8 mouse cellular contexts compared by ENCODE assay signal in the genomic region with DNA sequence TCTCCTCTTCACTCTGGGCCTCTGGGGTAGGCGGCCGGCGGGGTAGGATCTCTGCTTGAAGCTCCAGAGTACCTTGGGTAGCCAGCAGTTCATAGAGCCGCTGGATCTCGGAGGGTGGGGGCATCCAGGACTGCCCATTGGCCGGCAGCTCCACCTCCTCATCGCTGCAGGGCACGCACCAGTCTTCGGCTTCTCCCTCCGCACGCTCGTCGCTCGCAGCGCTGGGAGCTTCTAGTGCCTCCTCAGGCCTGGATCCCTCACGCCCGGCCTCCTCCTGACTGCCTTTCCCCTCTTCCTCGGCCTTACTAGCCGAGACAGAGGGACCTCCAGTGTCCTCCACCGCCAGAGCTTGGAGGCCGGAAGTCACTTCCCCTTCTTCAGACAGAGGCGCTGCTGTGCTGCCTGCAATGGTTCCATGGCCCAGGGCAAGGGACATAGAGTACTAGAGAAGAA. TPM values are rescaled to one million over a fixed set of nuclear protein-coding genes. Genes with fewer than 3 reads are reported as not detected.
DNase-seq lines count a peak whose midpoint lies in the region; ATAC-seq and TF ChIP-seq lines count a peak whose summit lies in the region.

No protein-coding gene starts in this region.

- no peaks in the 10 kb centered on the region for H3K27me3 ChIP-seq in heart, embryonic 11.5 days (ENCODE audit: control insufficient read depth, insufficient read depth, low read length)
- H3K27me3 ChIP-seq in G1E (ENCODE audit: insufficient read depth, low read length): no peaks in the 10 kb centered on the region
- H3K27me3 ChIP-seq in hindbrain, embryonic 15.5 days: no peaks in the 10 kb centered on the region
- H3K27me3 ChIP-seq in small intestine, adult 2 months (ENCODE audit: control insufficient read depth, insufficient read depth, low read length): no peaks in the 10 kb centered on the region

- DNase-seq in heart, postnatal 36 days: no peak
- DNase-seq in G1E (ENCODE audit: low spot score): peak; percentile 61
- DNase-seq in embryo, embryonic 11 days: no peak

- peaks cover 32% of the 10 kb centered on the region for H3K4me1 ChIP-seq in heart, embryonic 11.5 days (ENCODE audit: control insufficient read depth, insufficient read depth, low read length)
- H3K4me1 ChIP-seq in G1E (ENCODE audit: insufficient read depth, low read depth, low read length): peaks cover 91% of the 10 kb centered on the region
- H3K4me1 ChIP-seq in cortical plate, adult 2 months (ENCODE audit: control insufficient read depth, insufficient read depth, low read length): no peaks in the 10 kb centered on the region; the same call in 1 of the 2 replicates
- peaks cover 64% of the 10 kb centered on the region for H3K4me1 ChIP-seq in hindbrain, embryonic 15.5 days (replicated peaks)
- peaks cover 30% of the 10 kb centered on the region for H3K4me1 ChIP-seq in small intestine, adult 2 months (ENCODE audit: control insufficient read depth, insufficient read depth, insufficient read length, low read length)

- no peaks in the 10 kb centered on the region for H3K9me3 ChIP-seq in heart, embryonic 11.5 days (replicated peaks; ENCODE audit: control insufficient read depth, low read length)
- no peaks in the 10 kb centered on the region for H3K9me3 ChIP-seq in G1E (replicated peaks)
- no peaks in the 10 kb centered on the region for H3K9me3 ChIP-seq in hindbrain, embryonic 15.5 days

- H3K36me3 ChIP-seq in heart, embryonic 11.5 days (ENCODE audit: control insufficient read depth, insufficient read depth, low read length): peaks cover 6% of the 10 kb centered on the region
- H3K36me3 ChIP-seq in G1E (replicated peaks) (peaks cover 75% of the 10 kb centered on the region), macrophage (ENCODE audit: inconsistent target) (no peaks in the 10 kb centered on the region)
- H3K36me3 ChIP-seq in hindbrain, embryonic 15.5 days: peaks cover 27% of the 10 kb centered on the region
- peaks cover 5% of the 10 kb centered on the region for H3K36me3 ChIP-seq in small intestine, adult 2 months (ENCODE audit: control insufficient read depth, insufficient read depth, low read length)

- peak overlapping the region; percentile 66 for H3K4me3 ChIP-seq in heart, embryonic 11.5 days (ENCODE audit: low read depth, low read length)
- peak overlapping the region; percentile 78 for H3K4me3 ChIP-seq in G1E (ENCODE audit: low read depth, low read length)
- H3K4me3 ChIP-seq in cortical plate, adult 2 months (ENCODE audit: insufficient read depth, low read length): peak overlapping the region; percentile 54
- peak overlapping the region; percentile 66 for H3K4me3 ChIP-seq in hindbrain, embryonic 15.5 days
- peak overlapping the region; percentile 88 for H3K4me3 ChIP-seq in macrophage (ENCODE audit: inconsistent target)
- H3K4me3 ChIP-seq in small intestine, adult 2 months (ENCODE audit: low read depth, low read length): peak overlapping the region; percentile 68

- peak overlapping the region; percentile 97 for H3K27ac ChIP-seq in heart, embryonic 11.5 days (ENCODE audit: low read depth, low read length)
- H3K27ac ChIP-seq in cortical plate, adult 2 months (ENCODE audit: insufficient read depth, low read length): peak overlapping the region; percentile 86
- H3K27ac ChIP-seq in hindbrain, embryonic 15.5 days (replicated peaks): peak overlapping the region; percentile 95
- H3K27ac ChIP-seq in macrophage: peak overlapping the region; percentile 93
- peak overlapping the region; percentile 90 for H3K27ac ChIP-seq in small intestine, adult 2 months (ENCODE audit: insufficient read depth, low read depth, low read length)

- TF ChIP-seq POLR2A in cortical plate, adult 2 months (IDR thresholded peaks at IDR 0.05; ENCODE audit: extremely low read depth, insufficient read depth, low read length): peak; percentile 43; the same call in 1 of the 2 replicates
- no peak; the same call in 1 of the 2 replicates for TF ChIP-seq POLR2A in small intestine, adult 2 months (IDR thresholded peaks at IDR 0.05; ENCODE audit: low read depth, low read length)

- peak overlapping the region; percentile 86 for H3K4me2 ChIP-seq in heart, embryonic 11.5 days
- peak overlapping the region; percentile 84 for H3K4me2 ChIP-seq in hindbrain, embryonic 15.5 days

- no peak for TF ChIP-seq CTCF in G1E (IDR thresholded peaks at IDR 0.05; ENCODE audit: low read depth, low read length)
- TF ChIP-seq CTCF in cortical plate, adult 2 months (IDR thresholded peaks at IDR 0.05; ENCODE audit: extremely low read depth, insufficient read depth, low read length): no peak
- TF ChIP-seq CTCF in small intestine, adult 2 months (IDR thresholded peaks at IDR 0.05; ENCODE audit: extremely low read depth, insufficient read length, insufficient replicate concordance, low read depth, low read length): no peak

- peak overlapping the region; percentile 94 for H3K9ac ChIP-seq in heart, embryonic 11.5 days (ENCODE audit: low read depth, low read length)
- H3K9ac ChIP-seq in hindbrain, embryonic 15.5 days: peak overlapping the region; percentile 85

- 0% methylated on average over 22 of the region's 22 CpGs for WGBS in heart, embryonic 11.5 days (ENCODE audit: insufficient replicate concordance)
- WGBS in hindbrain, embryonic 15.5 days: under 1% methylated on average over 22 of the region's 22 CpGs
- under 1% methylated on average over 22 of the region's 22 CpGs for WGBS in macrophage (ENCODE audit: missing documents)
- WGBS in small intestine, adult 2 months: under 1% methylated on average over 22 of the region's 22 CpGs

- intact Hi-C loops in heart, postnatal 36 days (cut with DNase I): no loop called here

- ATAC-seq in heart, embryonic 11.5 days (replicated peaks; ENCODE audit: insufficient number of reproducible peaks, low FRiP score, low TSS enrichment): peak; percentile 64
- ATAC-seq in G1E (ENCODE audit: extremely low read depth, insufficient number of reproducible peaks, low FRiP score, poor library complexity, severe bottlenecking): peak; percentile 29
- peak; percentile 32; the same call in 1 of the 2 replicates for ATAC-seq in hindbrain, embryonic 15.5 days (ENCODE audit: low FRiP score, low read depth)

- peaks cover 45% of the 10 kb centered on the region for H3K79me2 ChIP-seq in macrophage (ENCODE audit: inconsistent target)

RNA-seq across cellular contexts. Expression of a gene that starts 0.2 kb away (rescaled TPM):
- polyA plus RNA-seq in heart, embryonic 11.5 days (2014; fragmentation: Nextera tagmentation; extraction: Ambion mirVana): not detected in 2 replicates
- total RNA-seq in heart, postnatal 36 days (2021): not detected
- total RNA-seq in G1E (2014; fragmentation: Nextera tagmentation) (not detected in 2 replicates), G1E (2017) (1.0 TPM in 1 of 2 replicates, not detected in the other)
- polyA plus RNA-seq in G1E (2012) (4.6 and 6.2 TPM in 2 replicates), macrophage (2018) (1.4 to 5.2 TPM in 2 of 3 replicates, not detected in the other)
- polyA plus RNA-seq in cortical plate, adult 2 months (2012; rRNA removed): 1.8 and 2.2 TPM in 2 replicates
- polyA plus RNA-seq in hindbrain, embryonic 15.5 days (2015; fragmentation: Nextera tagmentation; extraction: Ambion mirVana): 0.28 TPM in 1 of 2 replicates, not detected in the other
- total RNA-seq in macrophage (2018; cell fraction: chromatin; rRNA removed): 1 to 10 TPM in 20 of 26 experiments, not detected in 6; 1.9 to 9.3 (median 4.3) TPM
- 1 to 10 TPM in 13 of 26 experiments, under 1 TPM in 7, not detected in 6; 0.32 to 3.0 (median 1.8) TPM for total RNA-seq in macrophage (2018; cell fraction: cytosol; rRNA removed)
- 10 to 100 TPM in 2 of 26 experiments, 1 to 10 TPM in 14, not detected in 10; 1.2 to 14.7 (median 3.1) TPM for total RNA-seq in macrophage (2018; cell fraction: nucleus; rRNA removed)
- 0.76 and 2.9 TPM in 2 replicates for polyA plus RNA-seq in small intestine, adult 2 months (2012; rRNA removed)

RNA-seq across cellular contexts. Expression of a gene that starts 0.6 kb away (rescaled TPM):
- polyA plus RNA-seq in heart, embryonic 11.5 days (2014; fragmentation: Nextera tagmentation; extraction: Ambion mirVana): 50.9 and 53.2 TPM in 2 replicates
- 10 to 100 TPM in 1 of 2 experiments, not detected in 1; 11.8 TPM for total RNA-seq in heart, postnatal 36 days (2021)
- total RNA-seq in G1E (2014; fragmentation: Nextera tagmentation) (36.2 and 40.1 TPM in 2 replicates), G1E (2017) (46.5 and 51.2 TPM in 2 replicates)
- polyA plus RNA-seq in G1E (2012) (30.4 and 56.1 TPM in 2 replicates), macrophage (2018) (1.1 to 15.9 TPM (median 13.4 TPM) in 3 replicates)
- 41.1 and 50.4 TPM in 2 replicates for polyA plus RNA-seq in cortical plate, adult 2 months (2012; rRNA removed)
- polyA plus RNA-seq in hindbrain, embryonic 15.5 days (2015; fragmentation: Nextera tagmentation; extraction: Ambion mirVana): 28.1 and 46.9 TPM in 2 replicates
- total RNA-seq in macrophage (2018; cell fraction: chromatin; rRNA removed): 10 to 100 TPM in 4 of 26 experiments, 1 to 10 TPM in 5, not detected in 17; 2.7 to 16.1 (median 9.6) TPM
- 10 to 100 TPM in 20 of 26 experiments, 1 to 10 TPM in 6; 4.4 to 37.7 (median 16.9) TPM for total RNA-seq in macrophage (2018; cell fraction: cytosol; rRNA removed)
- total RNA-seq in macrophage (2018; cell fraction: nucleus; rRNA removed): 10 to 100 TPM in 6 of 26 experiments, 1 to 10 TPM in 7, not detected in 13; 1.5 to 20.5 (median 7.7) TPM
- polyA plus RNA-seq in small intestine, adult 2 months (2012; rRNA removed): 1.6 and 3.7 TPM in 2 replicates

RNA-seq across cellular contexts. Expression of a gene that starts 2.1 kb away (rescaled TPM):
- polyA plus RNA-seq in heart, embryonic 11.5 days (2014; fragmentation: Nextera tagmentation; extraction: Ambion mirVana): 8.2 and 8.5 TPM in 2 replicates
- 10 to 100 TPM; 53.5 to 57.7 TPM for total RNA-seq in heart, postnatal 36 days (2021)
- total RNA-seq in G1E (2014; fragmentation: Nextera tagmentation) (5.9 and 10.6 TPM in 2 replicates), G1E (2017) (22.8 and 28.0 TPM in 2 replicates)
- polyA plus RNA-seq in G1E (2012) (13.7 and 13.9 TPM in 2 replicates), macrophage (2018) (88.1 to 116 TPM (median 99.9 TPM) in 3 replicates)
- polyA plus RNA-seq in cortical plate, adult 2 months (2012; rRNA removed): 8.0 and 8.2 TPM in 2 replicates
- polyA plus RNA-seq in hindbrain, embryonic 15.5 days (2015; fragmentation: Nextera tagmentation; extraction: Ambion mirVana): 4.8 and 5.5 TPM in 2 replicates
- 100 to 1,000 TPM in 24 of 26 experiments, 10 to 100 TPM in 2; 88.0 to 236 (median 160) TPM for total RNA-seq in macrophage (2018; cell fraction: chromatin; rRNA removed)
- 100 to 1,000 TPM; 107 to 189 (median 138) TPM for total RNA-seq in macrophage (2018; cell fraction: cytosol; rRNA removed)
- total RNA-seq in macrophage (2018; cell fraction: nucleus; rRNA removed): 100 to 1,000 TPM in 25 of 26 experiments, 10 to 100 TPM in 1; 88.8 to 249 (median 167) TPM
- polyA plus RNA-seq in small intestine, adult 2 months (2012; rRNA removed): 148 and 353 TPM in 2 replicates

RNA-seq across cellular contexts. Expression of a gene that starts 4.4 kb away (rescaled TPM):
- 36.6 and 40.9 TPM in 2 replicates for polyA plus RNA-seq in heart, embryonic 11.5 days (2014; fragmentation: Nextera tagmentation; extraction: Ambion mirVana)
- total RNA-seq in heart, postnatal 36 days (2021): 10 to 100 TPM; 25.2 to 28.6 TPM
- total RNA-seq in G1E (2014; fragmentation: Nextera tagmentation) (21.4 and 35.9 TPM in 2 replicates), G1E (2017) (0.93 and 9.2 TPM in 2 replicates)
- polyA plus RNA-seq in G1E (2012) (128 and 159 TPM in 2 replicates), macrophage (2018) (15.3 to 31.9 TPM (median 18.2 TPM) in 3 replicates)
- polyA plus RNA-seq in cortical plate, adult 2 months (2012; rRNA removed): 97.1 and 109 TPM in 2 replicates
- polyA plus RNA-seq in hindbrain, embryonic 15.5 days (2015; fragmentation: Nextera tagmentation; extraction: Ambion mirVana): 63.3 and 77.5 TPM in 2 replicates
- total RNA-seq in macrophage (2018; cell fraction: chromatin; rRNA removed): 10 to 100 TPM in 15 of 26 experiments, 1 to 10 TPM in 9, under 1 TPM in 1, not detected in 1; 0.36 to 36.4 (median 12.7) TPM
- 10 to 100 TPM in 22 of 26 experiments, 1 to 10 TPM in 4; 1.8 to 40.9 (median 20.4) TPM for total RNA-seq in macrophage (2018; cell fraction: cytosol; rRNA removed)
- 10 to 100 TPM in 21 of 26 experiments, 1 to 10 TPM in 5; 7.5 to 42.8 (median 18.3) TPM for total RNA-seq in macrophage (2018; cell fraction: nucleus; rRNA removed)
- polyA plus RNA-seq in small intestine, adult 2 months (2012; rRNA removed): 9.5 and 26.4 TPM in 2 replicates

RNA-seq across cellular contexts. Expression of a gene that starts 4.5 kb away (rescaled TPM):
- polyA plus RNA-seq in heart, embryonic 11.5 days (2014; fragmentation: Nextera tagmentation; extraction: Ambion mirVana): 4.5 and 5.0 TPM in 2 replicates
- 1 to 10 TPM in 1 of 2 experiments, under 1 TPM in 1; 0.57 to 1.2 TPM for total RNA-seq in heart, postnatal 36 days (2021)
- total RNA-seq in G1E (2014; fragmentation: Nextera tagmentation) (6.4 and 13.6 TPM in 2 replicates), G1E (2017) (0.35 TPM in 1 of 2 replicates, not detected in the other)
- polyA plus RNA-seq in G1E (2012) (1.5 and 2.0 TPM in 2 replicates), macrophage (2018) (not detected in 3 replicates)
- polyA plus RNA-seq in cortical plate, adult 2 months (2012; rRNA removed): 371 and 405 TPM in 2 replicates
- 54.2 and 62.4 TPM in 2 replicates for polyA plus RNA-seq in hindbrain, embryonic 15.5 days (2015; fragmentation: Nextera tagmentation; extraction: Ambion mirVana)
- 1 to 10 TPM in 3 of 26 experiments, under 1 TPM in 10, not detected in 13; 0.21 to 3.0 (median 0.60) TPM for total RNA-seq in macrophage (2018; cell fraction: chromatin; rRNA removed)
- not detected for total RNA-seq in macrophage (2018; cell fraction: cytosol; rRNA removed)
- total RNA-seq in macrophage (2018; cell fraction: nucleus; rRNA removed): 1 to 10 TPM in 2 of 26 experiments, under 1 TPM in 9, not detected in 15; 0.30 to 1.6 (median 0.85) TPM
- polyA plus RNA-seq in small intestine, adult 2 months (2012; rRNA removed): 1.3 and 2.7 TPM in 2 replicates
